Mouse (Mus musculus) megakaryocyte, embryonic 14.5 days (primary cell): ENCODE results near the gene Fktn. TPM values are rescaled to one million over a fixed set of nuclear protein-coding genes. Genes with fewer than 3 reads are reported as not detected.

Experiments used
- H3K27me3 ChIP-seq: replicated peaks from 2 replicates; pipeline ENCODE3; 2012; ENCODE audit warnings: inconsistent platforms
- H3K36me3 ChIP-seq: replicated peaks from 2 replicates; pipeline ENCODE3; 2012; ENCODE audit warnings: low read length, inconsistent platforms, mixed read lengths
- H3K4me1 ChIP-seq: 2 replicates; pipeline ENCODE4 v1.6.1; 2012; ENCODE audit warnings: inconsistent platforms
- H3K4me3 ChIP-seq: replicated peaks from 2 replicates; pipeline ENCODE3; 2012; ENCODE audit warnings: moderate library complexity, mild to moderate bottlenecking, inconsistent platforms
- H3K9me3 ChIP-seq: 2 replicates; pipeline ENCODE4 v1.6.1; 2012; ENCODE audit warnings: inconsistent platforms
- FLI1 ChIP-seq: IDR thresholded peaks from 2 replicates; pipeline ENCODE4 v1.6.1; 2012; ENCODE audit warnings: low read length, inconsistent platforms, mixed read lengths
- GATA1 ChIP-seq: IDR thresholded peaks from 3 replicates; pipeline ENCODE4 v1.6.1; 2012; ENCODE audit warnings: mixed read lengths, low read length, inconsistent platforms, borderline replicate concordance
- polyA plus RNA-seq: library from polyadenylated mRNA; stranded (reverse); fragments of >175 nt; gene quantifications from 2 replicates; pipeline ENCODE4 v1.2.3, GENCODE M21; 2012; ENCODE audit warnings: low replicate concordance; ENCODE audit not compliant: insufficient read depth

Gene Fktn
- polyA plus RNA-seq, 1 experiment: 0.04 TPM

- Histone ChIP-seq H3K27me3 (peaks cover 7% of the 10 kb centered on the region), H3K36me3 (no peaks in the 10 kb centered on the region), H3K4me3 (no peak overlapping the region), H3K4me1 (no peaks in the 10 kb centered on the region), H3K9me3 (no peaks in the 10 kb centered on the region)
- no peak for TF ChIP-seq FLI1
These were observed 57.3 kb downstream of the Fktn start for GRCm38 (mm10) chr4:53770958-53771735.

DNA sequence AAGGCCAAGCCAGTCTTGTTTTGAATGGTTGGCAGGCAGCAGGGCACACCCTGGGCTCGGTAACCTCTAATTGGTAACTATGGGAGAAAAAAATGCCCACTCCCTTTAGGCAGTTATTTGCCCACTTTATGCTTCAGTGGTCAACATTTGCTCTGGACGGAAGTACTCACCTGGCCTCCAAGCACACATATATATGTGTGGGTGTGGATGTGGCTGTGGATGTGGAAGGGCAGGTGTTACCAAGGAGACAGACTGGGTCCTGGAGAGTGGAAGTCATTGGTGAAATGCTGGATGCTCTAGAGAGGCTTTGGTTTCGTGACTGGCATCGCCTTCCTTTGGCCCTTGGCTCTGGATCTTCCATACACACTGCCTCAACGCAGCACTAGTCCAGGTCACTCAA, 58.2 kb downstream of the Fktn start:
- Histone ChIP-seq H3K36me3 (no peaks in the 10 kb centered on the region), H3K4me3 (no peak overlapping the region), H3K27me3 (peaks cover 16% of the 10 kb centered on the region), H3K9me3 (no peaks in the 10 kb centered on the region), H3K4me1 (no peaks in the 10 kb centered on the region)
- TF ChIP-seq FLI1: no peak
- TF ChIP-seq GATA1: no peak

- no peaks in the 10 kb centered on the region for H3K36me3 ChIP-seq
- H3K27me3 ChIP-seq: peaks cover 27% of the 10 kb centered on the region
- TF ChIP-seq FLI1: no peak
These were observed 60.1 kb downstream of the Fktn start for GRCm38 (mm10) chr4:53773911-53774310.

DNA sequence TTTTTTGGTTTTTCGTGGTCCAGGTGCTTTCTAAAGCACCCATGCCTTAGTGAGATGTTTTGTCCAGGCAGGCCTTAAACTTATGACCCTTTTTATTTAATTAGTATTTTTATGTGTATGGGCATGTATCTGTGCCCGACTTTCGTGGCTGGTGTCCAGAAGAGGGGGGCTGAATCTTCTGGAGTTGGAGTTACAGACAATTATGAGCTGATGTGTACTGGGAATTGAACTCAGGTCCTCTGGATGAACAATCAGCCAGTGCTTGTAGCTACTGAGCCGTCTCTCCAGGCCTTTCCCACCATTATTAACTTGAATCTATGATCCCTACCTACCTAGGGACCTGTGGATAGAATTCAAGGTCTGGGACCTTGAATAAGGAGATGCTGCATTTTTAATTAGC, 67.6 kb downstream of the Fktn start:
- Histone ChIP-seq H3K9me3 (no peaks in the 10 kb centered on the region), H3K36me3 (no peaks in the 10 kb centered on the region), H3K4me3 (no peak overlapping the region), H3K4me1 (peaks cover 13% of the 10 kb centered on the region), H3K27me3 (peaks cover 42% of the 10 kb centered on the region)
- TF ChIP-seq GATA1: no peak
- no peak for TF ChIP-seq FLI1

More at GRCm38 (mm10) chr4:53773911-53774310, 60.1 kb downstream of the Fktn start:
- H3K4me1 ChIP-seq: no peaks in the 10 kb centered on the region
- H3K4me3 ChIP-seq: no peak overlapping the region
- no peaks in the 10 kb centered on the region for H3K9me3 ChIP-seq

- H3K27me3 ChIP-seq: peaks cover 35% of the 10 kb centered on the region
- no peak for TF ChIP-seq FLI1
- no peak for TF ChIP-seq GATA1
These were observed 68.6 kb downstream of the Fktn start for GRCm38 (mm10) chr4:53782216-53783070.

DNA sequence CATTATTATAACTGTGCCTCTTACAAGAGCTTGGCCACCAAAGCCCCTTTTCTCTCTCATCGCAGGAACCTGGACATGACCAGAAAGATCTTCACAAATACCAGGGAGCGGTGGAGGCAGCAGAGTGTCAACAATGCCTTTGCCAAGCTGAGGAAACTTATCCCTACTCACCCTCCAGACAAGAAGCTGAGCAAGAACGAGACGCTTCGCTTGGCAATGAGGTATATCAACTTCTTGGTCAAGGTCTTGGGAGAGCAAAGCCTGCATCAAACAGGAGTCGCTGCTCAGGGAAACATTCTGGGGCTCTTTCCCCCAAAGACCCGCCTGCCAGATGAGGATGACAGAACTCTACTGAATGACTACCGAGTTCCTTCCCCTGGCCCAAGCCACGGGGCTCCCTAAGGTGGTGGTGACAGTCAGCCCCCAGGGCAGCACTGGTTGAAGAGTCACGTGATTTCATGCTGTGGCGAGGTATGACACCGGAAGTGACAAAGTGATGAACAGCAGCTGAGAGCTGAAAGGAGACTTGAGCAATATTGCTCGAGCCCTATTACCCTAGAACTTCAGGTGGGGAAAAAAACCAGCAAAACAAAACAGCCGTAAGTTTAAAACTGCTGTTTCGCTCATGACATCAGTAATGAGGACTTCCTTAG, 72.1 kb downstream of the Fktn start:
- Histone ChIP-seq H3K27me3 (peaks cover 7% of the 10 kb centered on the region), H3K36me3 (no peaks in the 10 kb centered on the region)
- TF ChIP-seq GATA1: no peak
- TF ChIP-seq FLI1: no peak

More at GRCm38 (mm10) chr4:53782216-53783070, 68.6 kb downstream of the Fktn start:
- no peak overlapping the region for H3K4me3 ChIP-seq
- no peaks in the 10 kb centered on the region for H3K9me3 ChIP-seq
- H3K4me1 ChIP-seq: peaks cover 13% of the 10 kb centered on the region
- H3K36me3 ChIP-seq: no peaks in the 10 kb centered on the region

GRCm38 (mm10) chr4:53786851-53787250, 73.1 kb downstream of the Fktn start:
- Histone ChIP-seq H3K4me1 (no peaks in the 10 kb centered on the region; the same call in 1 of the 2 replicates), H3K27me3 (peaks cover 7% of the 10 kb centered on the region), H3K36me3 (no peaks in the 10 kb centered on the region), H3K4me3 (no peak overlapping the region), H3K9me3 (no peaks in the 10 kb centered on the region)
- TF ChIP-seq GATA1 (no peak), FLI1 (no peak)

More for the DNA sequence above, 72.1 kb downstream of the Fktn start:
- no peaks in the 10 kb centered on the region for H3K9me3 ChIP-seq
- no peaks in the 10 kb centered on the region; the same call in 1 of the 2 replicates for H3K4me1 ChIP-seq
- H3K4me3 ChIP-seq: no peak overlapping the region

DNA sequence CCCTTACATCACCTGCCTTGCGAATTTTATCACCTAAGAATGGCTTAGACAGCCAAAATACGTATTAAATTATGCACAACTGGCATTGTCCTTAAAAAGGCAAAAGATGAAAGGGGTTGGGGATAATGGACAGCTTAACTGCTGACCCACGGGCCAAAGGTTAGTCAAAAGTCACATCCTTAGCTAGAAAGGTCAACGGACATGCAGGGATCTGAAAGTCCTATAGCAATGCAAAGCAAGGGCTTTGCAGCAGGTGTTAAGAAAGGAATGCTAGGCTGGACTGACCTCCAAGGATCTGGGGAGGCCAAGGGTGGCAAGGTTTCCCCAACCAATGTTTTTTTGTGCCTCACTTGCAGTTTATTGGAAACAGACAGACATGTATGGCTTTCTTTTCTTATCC, 75.5 kb downstream of the Fktn start:
- Histone ChIP-seq H3K27me3 (peaks cover 7% of the 10 kb centered on the region), H3K9me3 (no peaks in the 10 kb centered on the region), H3K36me3 (no peaks in the 10 kb centered on the region), H3K4me1 (no peaks in the 10 kb centered on the region; the same call in 1 of the 2 replicates), H3K4me3 (no peak overlapping the region)
- TF ChIP-seq FLI1: no peak
- no peak for TF ChIP-seq GATA1

- no peaks in the 10 kb centered on the region for H3K4me1 ChIP-seq
- H3K9me3 ChIP-seq: no peaks in the 10 kb centered on the region
- H3K36me3 ChIP-seq: no peaks in the 10 kb centered on the region
- no peaks in the 10 kb centered on the region for H3K27me3 ChIP-seq
- no peak for TF ChIP-seq GATA1
- TF ChIP-seq FLI1: no peak
- H3K4me3 ChIP-seq: no peak overlapping the region
These were observed 80.6 kb downstream of the Fktn start for GRCm38 (mm10) chr4:53794257-53794966.
